Mouse (Mus musculus): ENCODE measurements around the gene Cideb. TPM values are rescaled to one million over a fixed set of nuclear protein-coding genes. Genes with fewer than 3 reads are reported as not detected.

The Cideb gene
- total and polyA plus RNA-seq, 2 experiments from 2014 or later = 0.43 to 0.54 TPM

GRCm38 (mm10) chr14:55778686-55779085 lies 20.4 kb upstream of the Cideb start:
- WGBS = 94% methylated on average over 15 of the region's 15 CpGs
- Histone ChIP-seq H3K4me2 (ENCODE audit: low read depth) (no peak overlapping the region), H3K4me3 (ENCODE audit: low read depth, low read length) (no peak overlapping the region), H3K36me3 (ENCODE audit: insufficient read depth) (no peaks in the 10 kb centered on the region), H3K4me1 (ENCODE audit: insufficient read depth) (peaks cover 4% of the 10 kb centered on the region; the same call in 1 of the 2 replicates), H3K27ac (ENCODE audit: low read depth, low read length) (no peak overlapping the region), H3K9me3 (ENCODE audit: low read length) (no peaks in the 10 kb centered on the region), H3K9ac (no peak overlapping the region), H3K27me3 (ENCODE audit: insufficient read depth, low read length) (peaks cover 23% of the 10 kb centered on the region)
- TF ChIP-seq CTCF (IDR thresholded peaks at IDR 0.05; ENCODE audit: low read depth) = no peak
- DNase-seq (no peak), ATAC-seq (no peak)

DNA sequence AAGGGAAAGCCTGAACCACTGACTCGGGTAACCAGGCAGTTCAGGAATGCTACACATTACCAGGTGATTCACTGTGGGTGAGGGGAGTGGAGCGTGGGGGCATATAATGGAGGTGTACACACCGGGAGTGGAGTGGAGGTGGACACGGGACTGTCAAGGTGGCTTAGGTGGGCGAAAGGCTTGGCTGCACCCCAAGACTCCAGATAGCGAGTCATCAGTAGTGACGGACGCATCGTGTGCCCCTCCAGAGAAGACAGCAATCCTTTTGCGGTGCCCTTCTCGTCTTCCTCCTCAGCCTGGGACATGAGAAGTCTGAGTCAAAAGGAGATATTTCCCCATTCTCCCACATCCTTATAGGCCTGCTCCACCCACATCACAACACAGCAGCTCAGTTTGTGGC lies 19.5 kb upstream of the Cideb start:
- ATAC-seq (no peak), DNase-seq (no peak)
- TF ChIP-seq CTCF (IDR thresholded peaks at IDR 0.05; ENCODE audit: low read depth) = no peak
- Histone ChIP-seq H3K9me3 (ENCODE audit: low read length) (no peaks in the 10 kb centered on the region), H3K4me1 (ENCODE audit: insufficient read depth) (no peaks in the 10 kb centered on the region), H3K27me3 (ENCODE audit: insufficient read depth, low read length) (peaks cover 14% of the 10 kb centered on the region), H3K4me2 (ENCODE audit: low read depth) (no peak overlapping the region), H3K9ac (no peak overlapping the region), H3K4me3 (ENCODE audit: low read depth, low read length) (no peak overlapping the region), H3K36me3 (ENCODE audit: insufficient read depth) (no peaks in the 10 kb centered on the region), H3K27ac (ENCODE audit: low read depth, low read length) (no peak overlapping the region)
- 89% methylated on average over 11 of the region's 11 CpGs for WGBS

GRCm38 (mm10) chr14:55777176-55777575 lies 18.9 kb upstream of the Cideb start:
- Histone ChIP-seq H3K9me3 (ENCODE audit: low read length) (no peaks in the 10 kb centered on the region), H3K4me1 (ENCODE audit: insufficient read depth) (no peaks in the 10 kb centered on the region), H3K9ac (no peak overlapping the region), H3K27me3 (ENCODE audit: insufficient read depth, low read length) (peaks cover 8% of the 10 kb centered on the region), H3K36me3 (ENCODE audit: insufficient read depth) (no peaks in the 10 kb centered on the region), H3K4me2 (ENCODE audit: low read depth) (no peak overlapping the region), H3K27ac (ENCODE audit: low read depth, low read length) (no peak overlapping the region), H3K4me3 (ENCODE audit: low read depth, low read length) (no peak overlapping the region)
- DNase-seq (no peak), ATAC-seq (no peak)
- 58% methylated on average over 3 of the region's 3 CpGs for WGBS
- TF ChIP-seq CTCF (IDR thresholded peaks at IDR 0.05; ENCODE audit: low read depth) = no peak

- Histone ChIP-seq H3K4me3 (ENCODE audit: low read depth, low read length) (no peak overlapping the region), H3K36me3 (ENCODE audit: insufficient read depth) (no peaks in the 10 kb centered on the region), H3K4me1 (ENCODE audit: insufficient read depth) (no peaks in the 10 kb centered on the region), H3K27ac (ENCODE audit: low read depth, low read length) (no peak overlapping the region), H3K9me3 (ENCODE audit: low read length) (no peaks in the 10 kb centered on the region), H3K27me3 (ENCODE audit: insufficient read depth, low read length) (peaks cover 3% of the 10 kb centered on the region; the same call in 1 of the 2 replicates), H3K9ac (no peak overlapping the region), H3K4me2 (ENCODE audit: low read depth) (no peak overlapping the region)
- ATAC-seq (no peak), DNase-seq (no peak)
- WGBS = 78% methylated on average over 7 of the region's 7 CpGs
- no peak for TF ChIP-seq CTCF (IDR thresholded peaks at IDR 0.05; ENCODE audit: low read depth)
These were observed 18.5 kb upstream of the Cideb start for GRCm38 (mm10) chr14:55776711-55777110.

- H3K4me3 ChIP-seq (ENCODE audit: low read depth, low read length) = no peak overlapping the region
- 77% methylated on average over 16 of the region's 16 CpGs for WGBS
- TF ChIP-seq CTCF (IDR thresholded peaks at IDR 0.05; ENCODE audit: low read depth) = no peak
These were observed 10.9 kb upstream of the Cideb start for GRCm38 (mm10) chr14:55769087-55769703.

GRCm38 (mm10) chr14:55768555-55768954 lies 10.3 kb upstream of the Cideb start:
- DNase-seq (no peak), ATAC-seq (no peak)
- no peak overlapping the region for H3K27ac ChIP-seq (ENCODE audit: low read depth, low read length)
- H3K9ac ChIP-seq = no peak overlapping the region
- 91% methylated on average over 6 of the region's 6 CpGs for WGBS
- H3K9me3 ChIP-seq (ENCODE audit: low read length) = no peaks in the 10 kb centered on the region
- no peak overlapping the region for H3K4me3 ChIP-seq (ENCODE audit: low read depth, low read length)
- H3K27me3 ChIP-seq (ENCODE audit: insufficient read depth, low read length) = peaks cover 9% of the 10 kb centered on the region
- H3K36me3 ChIP-seq (ENCODE audit: insufficient read depth) = no peaks in the 10 kb centered on the region
- no peak for TF ChIP-seq CTCF (IDR thresholded peaks at IDR 0.05; ENCODE audit: low read depth)
- no peak overlapping the region for H3K4me2 ChIP-seq (ENCODE audit: low read depth)
- 0 out of 2 replicates have a peak, but pooled peaks cover 4% of the 10 kb centered on the region for H3K4me1 ChIP-seq (ENCODE audit: insufficient read depth)

More at GRCm38 (mm10) chr14:55769087-55769703, 10.9 kb upstream of the Cideb start:
- Histone ChIP-seq H3K27ac (ENCODE audit: low read depth, low read length) (no peak overlapping the region), H3K4me2 (ENCODE audit: low read depth) (no peak overlapping the region), H3K36me3 (ENCODE audit: insufficient read depth) (no peaks in the 10 kb centered on the region), H3K9ac (no peak overlapping the region), H3K27me3 (ENCODE audit: insufficient read depth, low read length) (peaks cover 9% of the 10 kb centered on the region), H3K9me3 (ENCODE audit: low read length) (no peaks in the 10 kb centered on the region), H3K4me1 (ENCODE audit: insufficient read depth) (0 out of 2 replicates have a peak, but pooled peaks cover 4% of the 10 kb centered on the region)
- ATAC-seq = no peak
- DNase-seq = no peak

- Histone ChIP-seq H3K9me3 (ENCODE audit: low read length) (no peaks in the 10 kb centered on the region), H3K9ac (peak overlapping the region; percentile 57), H3K27ac (ENCODE audit: low read depth, low read length) (no peak overlapping the region), H3K4me2 (ENCODE audit: low read depth) (peak overlapping the region; percentile 81), H3K4me1 (ENCODE audit: insufficient read depth) (0 out of 2 replicates have a peak, but pooled peaks cover 4% of the 10 kb centered on the region), H3K27me3 (ENCODE audit: insufficient read depth, low read length) (peaks cover 9% of the 10 kb centered on the region), H3K4me3 (ENCODE audit: low read depth, low read length) (peak overlapping the region; percentile 42), H3K36me3 (ENCODE audit: insufficient read depth) (no peaks in the 10 kb centered on the region)
- DNase-seq = peak; percentile 40
- peak; percentile 62 for TF ChIP-seq CTCF (IDR thresholded peaks at IDR 0.05; ENCODE audit: low read depth)
- WGBS = 11% methylated on average over 52 of the region's 52 CpGs
- ATAC-seq = peak; percentile 67
These were observed 9.5 kb upstream of the Cideb start for GRCm38 (mm10) chr14:55767519-55768414.
